Mouse (Mus musculus) thymus, adult 2 months (tissue): ENCODE results near the gene Mettl21a. TPM values are rescaled to one million over a fixed set of nuclear protein-coding genes. Genes with fewer than 3 reads are reported as not detected.

ENCODE experiments used
- DNase-seq: peaks from one replicate; pipeline ENCODE4 v3.0.0; 2021
- H3K27ac ChIP-seq: fragments of 200-500 bp; 2 replicates; pipeline ENCODE4 v1.5.1; 2012; ENCODE audit warnings: low read length, control low read depth; ENCODE audit not compliant: control insufficient read depth, insufficient read depth
- H3K27me3 ChIP-seq: fragments of 200-500 bp; 2 replicates; pipeline ENCODE4 v1.6.1; 2012; ENCODE audit warnings: mild to moderate bottlenecking, low read length, moderate library complexity, mixed read lengths; ENCODE audit not compliant: control insufficient read depth, insufficient read depth
- H3K36me3 ChIP-seq: fragments of 200-500 bp; 2 replicates; pipeline ENCODE4 v1.6.1; 2012; ENCODE audit warnings: mild to moderate bottlenecking, low read length, moderate library complexity; ENCODE audit not compliant: control insufficient read depth, insufficient read depth
- H3K4me1 ChIP-seq: fragments of 200-500 bp; replicated peaks from 2 replicates; pipeline ENCODE4 v1.6.1; 2012; ENCODE audit warnings: low read length; ENCODE audit not compliant: control insufficient read depth, insufficient read depth
- H3K4me3 ChIP-seq: fragments of 200-500 bp; 2 replicates; pipeline ENCODE4 v1.5.1; 2012; ENCODE audit warnings: mild to moderate bottlenecking, low read length, control low read depth, moderate library complexity; ENCODE audit not compliant: control insufficient read depth, insufficient read depth
- CTCF ChIP-seq: fragments of 200-500 bp; IDR thresholded peaks from 2 replicates; pipeline ENCODE4 v1.5.1; 2012; ENCODE audit warnings: mild to moderate bottlenecking, control low read depth, low read length, moderate library complexity, borderline replicate concordance; ENCODE audit not compliant: control insufficient read depth, poor library complexity, insufficient read depth; ENCODE audit errors: extremely low read depth
- POLR2A ChIP-seq: fragments of 200-500 bp; IDR thresholded peaks from 2 replicates; pipeline ENCODE4 v1.6.1; 2012; ENCODE audit warnings: mild to moderate bottlenecking, low read length, control low read depth, moderate library complexity; ENCODE audit not compliant: control insufficient read depth, poor library complexity, insufficient read depth; ENCODE audit errors: extremely low read depth
- WGBS: fragments of 180-500 bp; shearing (Covaris S2); methylation state at CpG from one replicate; pipeline ENCODE4 v1.1.7; 2018; 5-methylcytosine and 5-hydroxymethylcytosine counted together
- polyA plus RNA-seq: library from polyadenylated mRNA; depleted of rRNA; stranded (reverse); fragments of >200 nt; gene quantifications from 2 replicates; pipeline ENCODE4 v1.2.3, GENCODE M21; 2012; rRNA removed

Gene Mettl21a
- 5.9 and 8.3 TPM in 2 replicates for polyA plus RNA-seq

GRCm38 (mm10) chr1:64616881-64617714 lies at the start of gene Mettl21a:
TSS of gene Mettl21a (minus strand) at chr1:64617242.
- TF ChIP-seq POLR2A = peak; percentile 65; the same call in 1 of the 2 replicates
- no peak for TF ChIP-seq CTCF
- Histone ChIP-seq H3K4me1 (no peaks in the 10 kb centered on the region), H3K27ac (peak within 1 kb of the TSS; percentile 69), H3K4me3 (peak within 1 kb of the TSS; percentile 86), H3K27me3 (no peaks in the 10 kb centered on the region), H3K36me3 (no peaks in the 10 kb centered on the region)
- WGBS = under 1% methylated on average over 72 of the region's 72 CpGs
- DNase-seq = peak; percentile 75

DNA sequence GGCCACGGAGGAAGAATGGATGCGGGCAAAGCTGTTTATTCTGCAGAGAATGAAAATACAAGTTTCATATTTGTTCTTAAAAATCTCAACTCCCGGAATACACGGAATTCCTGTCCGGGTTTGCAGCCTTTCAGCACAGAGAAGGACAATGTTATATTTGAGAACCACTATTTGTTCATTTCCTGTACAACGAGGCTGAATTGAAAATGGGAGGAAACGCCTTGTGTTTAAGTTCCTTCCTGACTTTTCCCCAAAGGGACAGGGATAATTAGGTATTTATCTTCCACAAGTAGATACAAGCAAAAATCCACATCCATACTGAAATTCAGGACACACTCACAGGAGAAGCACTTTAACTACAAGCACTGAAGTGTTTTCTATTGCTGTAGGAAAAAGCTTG lies 41.8 kb upstream of the Mettl21a start:
- H3K4me3 ChIP-seq = no peak overlapping the region
- WGBS = 42% methylated on average over 7 of the region's 7 CpGs
- TF ChIP-seq POLR2A = no peak
- no peak for TF ChIP-seq CTCF
- no peaks in the 10 kb centered on the region for H3K27me3 ChIP-seq
- DNase-seq = no peak
- no peaks in the 10 kb centered on the region for H3K4me1 ChIP-seq
- H3K27ac ChIP-seq = no peak overlapping the region
- no peaks in the 10 kb centered on the region for H3K36me3 ChIP-seq

DNA sequence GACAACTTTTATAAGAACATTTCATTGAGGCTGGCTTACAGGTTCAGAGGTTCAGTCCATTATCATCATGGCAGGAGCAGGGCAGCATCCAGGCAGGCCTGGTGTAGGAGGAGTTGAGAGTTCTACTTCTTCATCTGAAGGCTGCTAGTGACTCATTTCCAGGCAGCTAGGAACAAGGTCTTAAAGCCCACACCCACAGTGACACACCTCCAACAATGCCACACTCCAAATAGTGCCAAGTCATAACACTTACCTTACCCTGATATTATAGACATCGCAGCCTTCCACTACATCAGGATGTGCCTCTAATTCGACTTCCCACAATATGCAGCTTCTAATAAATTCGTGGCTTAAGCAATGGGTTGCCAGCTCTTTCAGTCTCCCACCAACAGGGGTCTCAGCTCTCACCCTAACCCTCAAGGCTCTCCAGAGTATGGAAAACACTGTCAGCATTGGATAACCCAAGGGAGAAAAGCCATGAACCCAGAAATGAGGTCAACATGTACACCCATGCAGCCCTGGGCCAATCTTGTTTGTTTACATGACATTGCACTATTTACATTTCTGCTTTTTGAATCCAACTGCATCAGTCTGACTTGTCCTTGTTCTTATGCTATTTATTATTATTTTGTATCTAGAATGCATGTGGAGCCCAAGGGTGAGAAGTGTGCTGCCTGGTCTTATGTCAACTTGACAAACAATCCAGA lies 39.5 kb upstream of the Mettl21a start:
- H3K4me3 ChIP-seq = no peak overlapping the region
- no peak overlapping the region for H3K27ac ChIP-seq
- H3K36me3 ChIP-seq = no peaks in the 10 kb centered on the region
- 89% methylated on average over 3 of the region's 3 CpGs for WGBS
- DNase-seq = no peak
- no peaks in the 10 kb centered on the region for H3K27me3 ChIP-seq
- H3K4me1 ChIP-seq = no peaks in the 10 kb centered on the region
- TF ChIP-seq POLR2A (no peak), CTCF (no peak)

DNA sequence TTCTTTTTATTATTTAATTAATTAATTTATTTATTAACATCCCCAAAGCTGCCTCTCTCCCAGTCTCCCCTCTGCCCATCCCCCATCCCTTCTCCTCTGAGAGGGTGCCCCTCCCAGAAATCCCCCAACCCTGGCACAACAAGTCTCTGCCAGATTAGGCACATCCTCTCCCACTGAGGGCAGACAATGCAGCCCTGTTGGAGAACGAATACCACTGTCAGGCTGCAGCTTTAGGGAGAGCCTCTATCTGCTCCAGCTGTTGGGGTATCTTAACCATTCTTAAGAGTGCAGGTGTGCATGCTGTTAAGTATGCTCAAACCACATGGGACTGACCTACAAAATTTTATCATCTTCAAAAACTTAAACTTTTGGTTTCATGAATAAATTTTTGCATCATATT lies 38.4 kb upstream of the Mettl21a start:
- Histone ChIP-seq H3K4me1 (no peaks in the 10 kb centered on the region), H3K36me3 (no peaks in the 10 kb centered on the region), H3K27ac (no peak overlapping the region), H3K27me3 (no peaks in the 10 kb centered on the region), H3K4me3 (no peak overlapping the region)
- 53% methylated on average over 1 of the region's 1 CpGs for WGBS
- no peak for DNase-seq
- TF ChIP-seq CTCF = no peak
- no peak for TF ChIP-seq POLR2A

DNA sequence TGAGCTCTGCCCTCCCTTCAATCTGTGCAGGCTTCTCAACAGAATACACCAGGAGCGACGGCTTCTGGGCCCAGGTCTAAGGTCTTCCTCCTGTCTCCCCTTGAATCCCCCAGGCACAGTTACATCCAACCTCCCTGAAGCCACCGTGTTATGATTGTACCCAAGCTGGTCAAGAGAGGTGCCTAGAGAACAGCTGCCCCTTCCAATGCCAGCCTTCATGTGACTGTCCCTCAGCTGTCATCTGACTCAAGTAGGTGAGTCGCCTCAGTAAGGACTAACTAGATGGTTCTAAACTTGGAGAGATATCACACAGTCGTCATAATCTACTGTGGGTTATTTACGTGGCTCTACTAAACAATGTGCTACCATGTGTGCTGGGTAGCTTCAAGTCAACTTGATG lies 36.7 kb upstream of the Mettl21a start:
- H3K4me3 ChIP-seq = no peak overlapping the region
- H3K27me3 ChIP-seq = no peaks in the 10 kb centered on the region
- H3K27ac ChIP-seq = no peak overlapping the region
- WGBS = 97% methylated on average over 6 of the region's 6 CpGs
- DNase-seq = no peak
- H3K4me1 ChIP-seq = no peaks in the 10 kb centered on the region
- H3K36me3 ChIP-seq = no peaks in the 10 kb centered on the region
- TF ChIP-seq CTCF (no peak), POLR2A (no peak)

DNA sequence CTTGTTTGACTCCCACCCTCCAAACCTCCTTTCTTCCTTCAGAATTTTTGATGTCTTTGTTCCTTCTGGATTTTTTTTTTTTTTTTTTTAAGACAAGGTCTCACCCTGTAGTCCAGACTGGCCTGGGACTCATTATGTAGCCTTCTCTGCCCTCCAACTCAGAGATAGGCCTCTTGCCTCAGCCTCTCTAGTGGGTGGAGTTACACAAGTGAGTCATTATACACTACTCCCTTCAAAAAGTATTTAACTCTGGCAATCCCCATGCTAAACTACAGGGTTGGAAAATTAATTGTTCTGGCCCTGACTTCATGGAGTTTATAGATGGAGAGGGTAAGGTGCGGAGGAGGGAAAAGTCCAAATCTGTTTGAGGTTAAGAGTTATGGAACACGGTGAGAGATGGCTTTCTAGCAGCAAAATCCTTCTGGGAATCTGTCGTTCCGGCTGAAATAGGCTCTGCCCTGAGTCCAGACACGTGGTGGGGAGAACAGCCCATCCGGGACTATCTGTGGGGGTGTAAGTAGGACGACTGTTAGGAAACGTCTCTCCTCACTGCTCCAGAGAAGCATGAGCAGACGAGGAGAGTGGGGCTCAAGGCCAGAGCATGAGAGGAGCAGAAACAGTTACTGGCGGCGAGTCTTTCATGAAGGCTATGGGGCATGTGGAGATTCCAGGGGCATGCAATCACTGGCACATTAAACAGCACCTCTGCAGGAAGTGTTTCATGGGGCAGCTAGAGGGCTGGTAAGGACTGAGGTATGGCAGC lies 32.5 kb upstream of the Mettl21a start:
- no peaks in the 10 kb centered on the region for H3K27me3 ChIP-seq
- 93% methylated on average over 11 of the region's 11 CpGs for WGBS
- TF ChIP-seq CTCF (no peak), POLR2A (no peak)
- no peak overlapping the region for H3K4me3 ChIP-seq
- no peak overlapping the region for H3K27ac ChIP-seq
- no peak for DNase-seq
- no peaks in the 10 kb centered on the region for H3K36me3 ChIP-seq
- no peaks in the 10 kb centered on the region for H3K4me1 ChIP-seq
